Mouse (Mus musculus): ENCODE results near the gene Exosc2. TPM values are rescaled to one million over a fixed set of nuclear protein-coding genes. Genes with fewer than 3 reads are reported as not detected.

The Exosc2 gene
- total RNA-seq, 1 experiment = 105 TPM

DNA sequence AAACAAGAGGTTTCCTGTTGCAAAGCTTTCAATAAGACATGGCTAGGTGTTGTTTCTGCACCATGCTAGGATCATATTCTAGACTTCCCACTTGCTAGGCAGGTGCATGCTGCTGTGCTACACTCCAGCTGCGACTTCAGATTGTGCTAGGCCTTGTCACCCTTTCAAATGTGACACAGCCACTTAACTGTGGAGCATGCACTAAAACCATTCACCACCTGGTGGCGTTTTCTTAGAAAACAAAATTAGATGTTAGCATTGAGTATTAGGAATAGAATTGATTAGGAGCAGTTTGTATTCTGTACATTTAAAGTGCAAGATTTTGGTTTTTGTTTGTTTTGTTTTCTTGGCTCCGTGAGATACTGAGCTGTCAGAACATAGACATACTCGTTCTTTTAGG, 50.3 kb downstream of the Exosc2 start:
- Histone ChIP-seq H3K9ac (ENCODE audit: insufficient read depth, low read depth, low read length, poor library complexity, severe bottlenecking) (no peak overlapping the region), H3K4me3 (ENCODE audit: insufficient read depth in 1 of 2, low read depth in 1 of 2, low read length in 2 of 2, poor library complexity in 1 of 2, severe bottlenecking in 1 of 2) (no peak overlapping the region), H3K27ac (ENCODE audit: insufficient read depth, low read depth, low read length, poor library complexity, severe bottlenecking) (no peak overlapping the region), H3K36me3 (ENCODE audit: control insufficient read depth, insufficient read depth, low read length, poor library complexity, severe bottlenecking) (no peaks in the 10 kb centered on the region), H3K9me3 (ENCODE audit: control insufficient read depth, insufficient read depth, low read depth, low read length) (no peaks in the 10 kb centered on the region), H3K4me1 (ENCODE audit: control insufficient read depth in 2 of 2, insufficient read depth in 2 of 2, low read length in 2 of 2, poor library complexity in 1 of 2) (0 out of 4 replicates have a peak, but pooled peaks cover 0 to 2% of the 10 kb centered on the region in 2 experiments)
- in situ Hi-C loops (cut with MboI; ENCODE audit: low sequenced_read_pairs in 2 of 2, unreplicated experiment in 2 of 2) = no loop called here
- peak; percentile 29 for DNase-seq (ENCODE audit: low read depth, low spot score)
- TF ChIP-seq MAFK (IDR thresholded peaks at IDR 0.05; ENCODE audit: insufficient read depth, low read depth, low read length) (no peak), HCFC1 (IDR thresholded peaks at IDR 0.05; ENCODE audit: borderline replicate concordance, insufficient read depth, low read length) (no peak), ZNF384 (IDR thresholded peaks at IDR 0.05; ENCODE audit: low read depth, low read length) (no peak), CHD2 (IDR thresholded peaks at IDR 0.05; ENCODE audit: low read depth, low read length) (no peak), ZC3H11A (IDR thresholded peaks at IDR 0.05; ENCODE audit: borderline replicate concordance, low read depth, low read length) (no peak)

DNA sequence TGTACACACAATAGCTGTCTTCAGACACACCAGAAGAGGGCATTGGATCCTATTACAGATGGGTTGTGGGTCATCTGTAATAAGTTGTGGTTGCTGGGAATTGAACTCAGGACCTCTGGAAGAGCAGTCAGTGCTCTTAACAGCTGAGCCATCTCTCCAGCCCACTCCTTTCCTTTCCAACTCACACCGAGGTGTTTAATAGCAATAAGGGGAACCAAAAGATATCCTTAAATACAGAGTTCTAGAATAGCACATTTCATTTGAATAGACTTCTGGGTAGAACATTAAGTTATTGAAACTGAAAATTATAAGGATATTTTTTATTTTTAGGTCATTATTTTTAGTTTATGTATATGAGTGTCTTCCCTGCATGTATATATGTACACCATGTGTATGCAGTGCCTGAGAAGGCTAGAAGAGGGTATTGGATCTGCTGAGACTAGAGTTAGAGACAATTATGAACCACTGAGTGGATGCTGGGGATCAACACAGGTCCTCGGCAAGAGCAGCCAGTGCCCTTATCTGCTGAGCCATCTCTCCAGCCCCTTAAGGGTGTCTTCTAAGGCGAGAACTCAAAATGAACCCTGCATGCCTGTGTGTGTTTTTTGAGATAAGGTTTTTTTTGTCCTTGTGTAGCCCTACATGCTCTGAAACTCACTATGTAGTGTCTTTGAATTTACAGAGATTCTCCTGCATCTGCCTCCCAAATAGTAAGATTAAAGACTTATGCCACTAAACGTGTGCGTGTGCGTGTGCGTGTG, 54.4 kb downstream of the Exosc2 start:
- Histone ChIP-seq H3K4me3 (ENCODE audit: insufficient read depth in 1 of 2, low read depth in 1 of 2, low read length in 2 of 2, poor library complexity in 1 of 2, severe bottlenecking in 1 of 2) (no peak overlapping the region), H3K9me3 (ENCODE audit: control insufficient read depth, insufficient read depth, low read depth, low read length) (no peaks in the 10 kb centered on the region), H3K27ac (ENCODE audit: insufficient read depth, low read depth, low read length, poor library complexity, severe bottlenecking) (peak overlapping the region; percentile 8; the same call in 1 of the 2 replicates), H3K36me3 (ENCODE audit: control insufficient read depth, insufficient read depth, low read length, poor library complexity, severe bottlenecking) (no peaks in the 10 kb centered on the region), H3K9ac (ENCODE audit: insufficient read depth, low read depth, low read length, poor library complexity, severe bottlenecking) (no peak overlapping the region), H3K4me1 (ENCODE audit: control insufficient read depth in 2 of 2, insufficient read depth in 2 of 2, low read length in 2 of 2, poor library complexity in 1 of 2) (0 out of 4 replicates have a peak, but pooled peaks cover 0 to 2% of the 10 kb centered on the region in 2 experiments)
- no peak for TF ChIP-seq CHD2 (IDR thresholded peaks at IDR 0.05; ENCODE audit: low read depth, low read length)
- no peak for TF ChIP-seq ZNF384 (IDR thresholded peaks at IDR 0.05; ENCODE audit: low read depth, low read length)
- TF ChIP-seq ZC3H11A (IDR thresholded peaks at IDR 0.05; ENCODE audit: borderline replicate concordance, low read depth, low read length) = no peak
- no peak for TF ChIP-seq MAFK (IDR thresholded peaks at IDR 0.05; ENCODE audit: insufficient read depth, low read depth, low read length)
- TF ChIP-seq HCFC1 (IDR thresholded peaks at IDR 0.05; ENCODE audit: borderline replicate concordance, insufficient read depth, low read length) = no peak
- in situ Hi-C loops (cut with MboI; ENCODE audit: low sequenced_read_pairs in 2 of 2, unreplicated experiment in 2 of 2) = no loop called here
- no peak for DNase-seq (ENCODE audit: low read depth, low spot score)

DNA sequence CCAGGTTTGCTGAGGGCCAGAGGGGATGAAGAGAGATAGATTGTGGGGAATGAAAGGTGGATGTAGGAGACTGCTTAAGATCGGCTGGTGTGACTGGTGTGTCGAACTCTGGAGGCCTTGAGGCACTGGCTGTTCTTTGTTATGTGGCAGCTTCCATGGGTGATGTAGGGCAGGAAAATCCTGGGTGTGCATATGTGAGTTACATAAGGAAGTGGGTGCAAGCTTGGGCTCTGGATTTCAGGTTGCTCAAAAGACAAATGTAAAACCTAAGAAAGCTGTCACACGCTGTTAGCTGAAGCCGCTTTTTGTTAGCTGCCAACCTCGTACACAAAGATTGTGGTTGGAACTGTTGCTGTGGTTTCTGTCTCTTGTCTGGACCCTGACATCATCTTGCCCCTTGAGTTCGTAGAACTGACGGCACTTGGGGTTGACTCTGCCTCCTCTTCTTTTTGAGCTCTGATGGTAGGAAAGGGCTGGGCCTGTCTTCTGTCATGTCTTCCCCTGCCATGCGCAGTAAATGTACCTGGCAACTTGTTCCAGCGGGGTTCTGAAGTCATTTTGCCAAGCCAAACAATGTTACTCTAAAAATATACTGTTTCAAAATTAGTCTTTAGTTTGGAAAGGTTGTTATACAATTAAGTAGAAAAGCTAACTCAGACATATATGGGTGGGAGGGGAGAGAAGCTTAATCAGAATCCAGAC, 57.2 kb downstream of the Exosc2 start:
- Histone ChIP-seq H3K9ac (ENCODE audit: insufficient read depth, low read depth, low read length, poor library complexity, severe bottlenecking) (no peak overlapping the region), H3K36me3 (ENCODE audit: control insufficient read depth, insufficient read depth, low read length, poor library complexity, severe bottlenecking) (no peaks in the 10 kb centered on the region), H3K4me1 (ENCODE audit: control insufficient read depth in 2 of 2, insufficient read depth in 2 of 2, low read length in 2 of 2, poor library complexity in 1 of 2) (0 out of 4 replicates have a peak, but pooled peaks cover 0 to 2% of the 10 kb centered on the region in 2 experiments), H3K4me3 (ENCODE audit: insufficient read depth in 1 of 2, low read depth in 1 of 2, low read length in 2 of 2, poor library complexity in 1 of 2, severe bottlenecking in 1 of 2) (no peak overlapping the region), H3K27ac (ENCODE audit: insufficient read depth, low read depth, low read length, poor library complexity, severe bottlenecking) (no peak overlapping the region), H3K9me3 (ENCODE audit: control insufficient read depth, insufficient read depth, low read depth, low read length) (no peaks in the 10 kb centered on the region)
- no peak for DNase-seq (ENCODE audit: low read depth, low spot score)
- in situ Hi-C loops (cut with MboI; ENCODE audit: low sequenced_read_pairs in 2 of 2, unreplicated experiment in 2 of 2) = no loop called here
- TF ChIP-seq CHD2 (IDR thresholded peaks at IDR 0.05; ENCODE audit: low read depth, low read length) (no peak), HCFC1 (IDR thresholded peaks at IDR 0.05; ENCODE audit: borderline replicate concordance, insufficient read depth, low read length) (no peak), MAFK (IDR thresholded peaks at IDR 0.05; ENCODE audit: insufficient read depth, low read depth, low read length) (no peak), ZNF384 (IDR thresholded peaks at IDR 0.05; ENCODE audit: low read depth, low read length) (no peak), ZC3H11A (IDR thresholded peaks at IDR 0.05; ENCODE audit: borderline replicate concordance, low read depth, low read length) (no peak)

DNA sequence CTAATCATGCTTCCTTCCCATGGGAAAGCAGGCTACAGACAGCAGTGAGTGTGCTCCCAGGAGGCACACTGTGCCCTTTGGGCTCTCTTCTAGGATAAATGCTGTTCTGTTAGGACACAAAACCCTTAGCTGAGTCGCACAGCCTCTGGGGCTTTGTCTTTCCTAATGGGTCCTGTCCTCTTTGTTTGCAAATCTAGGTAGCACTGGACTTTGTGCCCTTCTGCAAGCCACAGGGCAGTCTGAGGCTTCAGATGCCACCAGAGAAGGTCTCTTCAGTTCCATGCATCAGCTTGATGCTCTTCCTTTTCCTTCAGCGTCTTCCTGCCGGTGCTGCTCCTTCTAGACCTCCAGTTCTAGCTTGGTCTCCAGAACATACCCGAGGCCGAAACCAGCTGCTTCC, 60.1 kb downstream of the Exosc2 start:
- DNase-seq (ENCODE audit: low read depth, low spot score) = no peak
- in situ Hi-C loops (cut with MboI; ENCODE audit: low sequenced_read_pairs in 2 of 2, unreplicated experiment in 2 of 2) = no loop called here
- no peak overlapping the region for H3K4me3 ChIP-seq (ENCODE audit: insufficient read depth in 1 of 2, low read depth in 1 of 2, low read length in 2 of 2, poor library complexity in 1 of 2, severe bottlenecking in 1 of 2)
- H3K27ac ChIP-seq (ENCODE audit: insufficient read depth, low read depth, low read length, poor library complexity, severe bottlenecking) = no peak overlapping the region
- no peaks in the 10 kb centered on the region for H3K36me3 ChIP-seq (ENCODE audit: control insufficient read depth, insufficient read depth, low read length, poor library complexity, severe bottlenecking)
- H3K9ac ChIP-seq (ENCODE audit: insufficient read depth, low read depth, low read length, poor library complexity, severe bottlenecking) = no peak overlapping the region
- H3K4me1 ChIP-seq (ENCODE audit: control insufficient read depth in 2 of 2, insufficient read depth in 2 of 2, low read length in 2 of 2, poor library complexity in 1 of 2) = 0 out of 4 replicates have a peak, but pooled peaks cover 0 to 2% of the 10 kb centered on the region in 2 experiments
- no peaks in the 10 kb centered on the region for H3K9me3 ChIP-seq (ENCODE audit: control insufficient read depth, insufficient read depth, low read depth, low read length)
- TF ChIP-seq CHD2 (IDR thresholded peaks at IDR 0.05; ENCODE audit: low read depth, low read length) (no peak), ZNF384 (IDR thresholded peaks at IDR 0.05; ENCODE audit: low read depth, low read length) (no peak), HCFC1 (IDR thresholded peaks at IDR 0.05; ENCODE audit: borderline replicate concordance, insufficient read depth, low read length) (no peak), MAFK (IDR thresholded peaks at IDR 0.05; ENCODE audit: insufficient read depth, low read depth, low read length) (no peak), ZC3H11A (IDR thresholded peaks at IDR 0.05; ENCODE audit: borderline replicate concordance, low read depth, low read length) (no peak)

Other genes with a start within 250 kb of the Exosc2 start
- gene Ass1, start 200.5 kb upstream of the Exosc2 start, total RNA-seq (2012; rRNA removed) = 120 and 154 TPM in 2 replicates
- 76.0 and 94.4 TPM in 2 replicates for gene Fubp3, start 98.1 kb upstream of the Exosc2 start, total RNA-seq (2012; rRNA removed)
- 0.13 TPM in 1 of 2 replicates, not detected in the other for gene Prdm12, start 30.7 kb upstream of the Exosc2 start, total RNA-seq (2012; rRNA removed)
- gene Abl1, start 17.7 kb downstream of the Exosc2 start, total RNA-seq (2012; rRNA removed) = 39.9 and 41.9 TPM in 2 replicates
- 0.05 TPM in 1 of 2 replicates, not detected in the other for gene Qrfp, start 139.9 kb downstream of the Exosc2 start, total RNA-seq (2012; rRNA removed)
- gene Fibcd1, start 175.3 kb downstream of the Exosc2 start, total RNA-seq (2012; rRNA removed) = 0.11 and 0.22 TPM in 2 replicates
- gene Lamc3, start 216.6 kb downstream of the Exosc2 start, total RNA-seq (2012; rRNA removed) = 0.11 and 0.18 TPM in 2 replicates

All from ES-E14 (cell line).